Mouse (Mus musculus) left cerebral cortex, postnatal 14 days (tissue): ENCODE results near the gene Spata25. TPM values are rescaled to one million over a fixed set of nuclear protein-coding genes. Genes with fewer than 3 reads are reported as not detected.

Experiments used
- DNase-seq, 2 experiments: peaks; one replicate each; pipeline ENCODE4 v3.0.0; 2021 to 2022; ENCODE audit warnings: low spot score in 2 of 2, mixed read lengths in 1 of 2
- intact Hi-C: fragments of 180-260 bp; cut with DNase I; formaldehyde crosslinking; loops from one replicate; pipeline ENCODE4 v1.15.1; 2025
- total RNA-seq, 2 experiments: library from RNA; stranded (reverse); gene quantifications; 2 replicates each; pipeline ENCODE4 v1.2.3; 2021

The Spata25 gene
- total RNA-seq, 2 experiments from 2014 or later = not detected

- intact Hi-C loops = no loop called here
Measured at GRCm38 (mm10) chr2:164788411-164788810, 39.9 kb downstream of the Spata25 start.

GRCm38 (mm10) chr2:164787779-164788178 is 40.6 kb downstream of the Spata25 start:
- intact Hi-C loops = no loop called here
- DNase-seq = no peak

More at GRCm38 (mm10) chr2:164788411-164788810, 39.9 kb downstream of the Spata25 start:
- DNase-seq = no peak

DNA sequence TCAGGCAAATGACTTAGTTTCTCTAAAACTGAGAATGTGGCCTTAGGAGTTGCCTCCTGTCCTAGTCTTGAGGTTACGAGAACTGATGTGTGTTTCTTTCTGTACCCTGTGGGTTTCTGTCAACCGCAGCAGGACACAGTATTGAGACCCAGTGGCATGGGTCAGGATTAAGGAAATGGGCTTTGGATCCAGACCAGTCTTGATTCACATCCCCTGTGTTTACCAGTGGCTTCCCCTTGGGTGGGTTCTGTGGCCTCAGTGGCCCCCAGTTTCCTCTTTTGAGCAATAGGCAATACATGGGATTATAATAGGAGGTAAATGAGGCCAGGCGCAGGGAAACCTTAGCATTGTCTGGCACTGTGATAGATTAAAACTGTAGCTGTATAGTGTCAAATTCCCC is 41.3 kb downstream of the Spata25 start:
- DNase-seq = no peak
- intact Hi-C loops = no loop called here

GRCm38 (mm10) chr2:164786388-164786885 is 41.9 kb downstream of the Spata25 start:
- intact Hi-C loops = no loop called here
- DNase-seq = no peak

DNA sequence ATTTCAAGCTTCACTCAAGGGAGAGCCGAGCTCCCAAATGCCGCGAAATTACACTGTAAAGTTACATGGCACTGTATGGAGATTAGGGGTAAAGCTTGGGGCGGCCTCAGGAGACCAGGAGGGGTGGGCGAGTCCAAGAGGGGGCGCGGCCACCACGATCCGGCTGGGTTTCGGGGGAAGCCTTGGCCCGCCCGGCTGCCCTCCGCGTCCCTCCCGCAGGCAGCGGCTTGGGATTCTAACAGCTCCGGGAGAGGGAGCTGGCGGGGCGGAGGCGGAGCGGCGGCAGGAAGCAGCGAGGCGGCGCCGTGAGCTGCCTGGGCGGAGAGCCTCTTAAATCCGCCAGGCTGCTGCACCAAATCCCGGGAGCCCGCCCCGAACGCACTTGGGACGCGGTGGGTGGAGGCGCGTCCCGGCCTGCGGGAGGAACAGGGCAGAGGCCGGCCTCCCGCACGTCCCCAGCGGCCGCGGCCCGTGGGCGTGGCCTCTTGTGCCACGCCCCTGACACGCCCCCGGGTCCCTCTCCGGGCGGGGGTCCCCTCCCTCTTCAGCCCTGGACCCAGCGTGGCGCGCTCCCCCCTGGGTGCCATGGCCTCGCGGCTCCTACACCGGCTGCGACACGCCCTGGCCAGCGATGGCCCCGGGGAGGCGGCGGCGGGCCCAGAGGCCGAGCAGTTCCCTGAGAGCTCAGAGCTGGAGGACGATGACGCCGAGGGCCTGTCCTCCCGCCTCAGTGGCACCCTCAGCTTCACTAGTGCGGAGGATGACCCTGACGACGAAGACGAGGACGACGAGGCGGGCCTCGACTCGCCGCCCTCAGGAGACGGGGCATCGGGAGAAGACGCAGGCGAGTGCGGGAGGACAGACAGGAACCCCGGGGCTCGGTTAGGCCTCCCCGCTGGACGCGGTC is 42.6 kb downstream of the Spata25 start, which contains the start of gene Snx21:
Gene Snx21, plus strand, starts transcription at position 343 of the 907 bp plus-strand sequence.
- DNase-seq = peak; percentile 75 to 82
- intact Hi-C loops = no loop called here

DNA sequence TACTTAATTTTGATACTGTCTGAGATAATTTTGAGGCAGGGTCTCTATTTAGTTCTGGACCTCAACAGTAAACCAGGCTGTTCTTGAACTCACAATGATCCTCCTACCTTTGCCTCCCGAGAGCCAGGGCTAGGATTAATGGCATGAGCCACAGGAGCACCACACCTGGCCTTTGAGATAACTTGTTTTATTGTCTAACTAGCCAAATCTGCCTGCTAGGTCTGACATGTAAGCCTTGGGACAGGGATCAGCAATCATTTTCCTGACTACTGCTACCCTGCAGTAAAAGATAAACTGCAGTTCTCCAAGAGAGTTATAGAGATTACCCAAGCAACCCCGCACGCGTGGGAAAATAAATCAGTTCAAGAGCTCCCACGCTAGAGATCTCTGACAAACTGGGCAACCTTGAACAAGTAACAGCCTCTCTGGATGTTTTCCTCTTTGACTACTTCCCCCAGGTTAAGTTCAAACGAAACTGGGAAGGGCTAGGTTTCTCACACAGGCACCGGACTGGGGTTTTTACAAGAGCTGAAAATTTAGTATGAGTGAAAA is 43.4 kb downstream of the Spata25 start:
- DNase-seq = no peak
- intact Hi-C loops = no loop called here

GRCm38 (mm10) chr2:164783926-164784581 is 44.3 kb downstream of the Spata25 start:
- no peak for DNase-seq

GRCm38 (mm10) chr2:164781876-164782275 is 46.5 kb downstream of the Spata25 start:
- intact Hi-C loops = no loop called here
- no peak for DNase-seq

More at GRCm38 (mm10) chr2:164783926-164784581, 44.3 kb downstream of the Spata25 start:
- intact Hi-C loops = no loop called here

GRCm38 (mm10) chr2:164779481-164780086 is 48.8 kb downstream of the Spata25 start, which contains the start of gene Tnnc2:
Gene Tnnc2, minus strand, starts transcription at chr2:164779967.
- no peak for DNase-seq
- intact Hi-C loops = no loop called here

DNA sequence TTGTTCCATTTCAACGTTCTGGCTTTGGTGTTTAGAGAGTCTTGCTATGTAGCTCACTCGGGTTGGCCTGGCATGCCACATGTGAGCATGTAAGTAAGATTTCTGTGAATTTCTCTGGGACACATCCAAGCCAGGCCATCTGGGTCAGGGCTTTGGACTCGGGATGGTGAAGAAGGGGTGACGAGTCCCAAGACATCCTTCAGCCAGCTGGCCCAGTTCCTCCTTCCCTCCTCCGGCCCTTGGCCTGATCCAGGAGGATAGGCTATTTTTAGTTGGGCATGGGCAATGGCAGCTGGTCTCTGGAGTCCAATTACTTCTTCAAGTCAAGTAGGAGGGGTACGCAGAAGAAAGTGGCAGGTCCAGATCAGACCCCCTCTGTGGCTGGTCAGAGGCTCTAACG is 49.5 kb downstream of the Spata25 start:
- no peak for DNase-seq
- intact Hi-C loops = no loop called here

GRCm38 (mm10) chr2:164778015-164778287 is 50.4 kb downstream of the Spata25 start:
- intact Hi-C loops = no loop called here
- no peak for DNase-seq

DNA sequence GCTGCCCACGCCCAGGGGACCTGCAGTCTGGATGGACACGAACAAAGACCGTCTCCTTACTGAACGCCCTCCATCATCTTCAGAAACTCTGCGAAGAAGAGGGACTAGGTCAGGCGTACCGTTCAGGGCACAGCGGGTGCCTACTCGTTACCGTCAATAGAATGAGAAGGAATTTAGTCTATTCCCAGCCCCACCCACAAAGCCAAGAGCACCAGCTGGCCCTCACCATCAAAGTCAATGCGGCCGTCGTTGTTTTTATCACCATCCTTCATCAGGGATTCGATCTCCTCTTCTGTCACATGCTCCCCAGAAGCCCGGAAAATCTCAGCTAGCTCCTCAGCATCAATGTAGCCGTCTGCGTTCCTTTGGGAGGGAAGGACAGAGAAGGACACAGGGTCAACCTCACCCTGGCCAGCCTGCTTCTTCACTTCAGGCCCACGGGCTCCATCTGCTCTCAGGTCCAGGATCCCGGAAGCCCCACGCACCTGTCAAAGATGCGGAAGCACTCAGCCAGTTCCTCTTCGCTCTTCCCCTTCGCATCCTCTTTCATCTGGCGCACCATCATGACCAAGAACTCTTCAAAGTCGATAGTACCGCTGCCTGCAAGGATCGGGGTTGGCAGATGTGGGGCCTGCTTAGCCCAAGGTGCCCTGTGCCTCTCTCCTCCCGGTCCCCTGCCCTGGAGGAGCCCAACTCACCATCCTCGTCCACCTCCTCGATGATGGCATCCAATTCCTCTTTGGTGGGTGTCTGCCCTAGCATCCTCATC is 50.9 kb downstream of the Spata25 start:
- intact Hi-C loops = no loop called here
- no peak for DNase-seq

- no peak for DNase-seq
- intact Hi-C loops = no loop called here
Measured at GRCm38 (mm10) chr2:164776801-164777200, 51.5 kb downstream of the Spata25 start.

Other genes starting within 250 kb of the Spata25 start
- under 1 TPM; 0.72 to 0.92 TPM for gene Wfdc6a, start 243.1 kb downstream of the Spata25 start, total RNA-seq
- gene Eppin, start 234.9 kb downstream of the Spata25 start, total RNA-seq = not detected
- not detected for gene Wfdc6b, start 215.0 kb downstream of the Spata25 start, total RNA-seq
- gene Wfdc8, start 214.9 kb downstream of the Spata25 start, total RNA-seq = not detected
- gene Wfdc16, start 189.7 kb downstream of the Spata25 start, total RNA-seq = not detected
- gene Wfdc10, start 172.5 kb downstream of the Spata25 start, total RNA-seq = not detected
- gene Wfdc9, start 172.0 kb downstream of the Spata25 start, total RNA-seq = not detected
- not detected for gene Wfdc11, start 154.4 kb downstream of the Spata25 start, total RNA-seq
- gene Wfdc13, start 143.4 kb downstream of the Spata25 start, total RNA-seq = not detected
- gene Spint4, start 130.0 kb downstream of the Spata25 start, total RNA-seq = not detected
- gene Spint5, start 113.2 kb downstream of the Spata25 start, total RNA-seq = not detected
- 1 to 10 TPM in 1 of 2 experiments, under 1 TPM in 1; 0.92 to 1.1 TPM for gene Wfdc3, start 82.6 kb downstream of the Spata25 start, total RNA-seq
- gene Dnttip1, start 82.6 kb downstream of the Spata25 start, total RNA-seq = 10 to 100 TPM; 32.8 to 35.6 TPM
- gene Ube2c, start 58.6 kb downstream of the Spata25 start, total RNA-seq = 1 to 10 TPM; 2.0 to 3.0 TPM
- 1 to 10 TPM in 1 of 2 experiments, not detected in 1; 1.1 TPM for gene Tnnc2, start 48.6 kb downstream of the Spata25 start, total RNA-seq
- 10 to 100 TPM; 46.0 to 46.8 TPM for gene Snx21, start 42.7 kb downstream of the Spata25 start, total RNA-seq
- 10 to 100 TPM; 25.8 to 27.7 TPM for gene Acot8, start 23.7 kb downstream of the Spata25 start, total RNA-seq
- gene Zswim3, start 23.4 kb downstream of the Spata25 start, total RNA-seq = 1 to 10 TPM; 7.7 to 8.3 TPM
- 10 to 100 TPM; 21.4 to 22.0 TPM for gene Zswim1, start 5.9 kb downstream of the Spata25 start, total RNA-seq
- gene Ctsa, start 4.3 kb upstream of the Spata25 start, total RNA-seq = 10 to 100 TPM; 88.4 to 91.6 TPM
- 1 to 10 TPM; 3.6 to 4.5 TPM for gene Neurl2, start 4.9 kb upstream of the Spata25 start, total RNA-seq
- 10 to 100 TPM; 86.5 to 92.3 TPM for gene Pltp, start 29.2 kb upstream of the Spata25 start, total RNA-seq
- 10 to 100 TPM; 38.7 to 41.4 TPM for gene Pcif1, start 50.8 kb upstream of the Spata25 start, total RNA-seq
- gene Zfp335, start 83.2 kb upstream of the Spata25 start, total RNA-seq = 10 to 100 TPM; 24.1 to 25.4 TPM
- 1 to 10 TPM; 1.4 to 1.9 TPM for gene Mmp9, start 112.2 kb upstream of the Spata25 start, total RNA-seq
- gene Slc12a5, start 132.3 kb upstream of the Spata25 start, total RNA-seq = 100 to 1,000 TPM; 451 to 495 TPM
- 10 to 100 TPM; 53.2 to 54.6 TPM for gene Ncoa5, start 206.3 kb upstream of the Spata25 start, total RNA-seq
- 1 to 10 TPM in 1 of 2 experiments, under 1 TPM in 1; 0.82 to 1.4 TPM for gene Cd40, start 227.1 kb upstream of the Spata25 start, total RNA-seq